Mouse (Mus musculus) small intestine, adult 2 months (tissue): ENCODE measurements at regions not wholly inside any gene's neighbourhood (a gene's known extent, or its start where the extent isn't known, plus 50 kb on each side); places are given as distances from the start of the nearest gene placed in this dataset.

Experiments used
- CTCF ChIP-seq: fragments of 200-500 bp; IDR thresholded peaks from 2 replicates; pipeline ENCODE4 v1.5.1; 2012; ENCODE audit warnings: low read depth, mild to moderate bottlenecking, control low read depth, inconsistent platforms, low read length, moderate library complexity, mixed read lengths; ENCODE audit not compliant: insufficient replicate concordance, insufficient read length; ENCODE audit errors: extremely low read depth
- POLR2A ChIP-seq: fragments of 200-500 bp; IDR thresholded peaks from 2 replicates; pipeline ENCODE4 v1.6.1; 2012; ENCODE audit warnings: low read depth, mild to moderate bottlenecking, control low read depth, inconsistent platforms, low read length, moderate library complexity

- TF ChIP-seq CTCF = no peak
- no peak for TF ChIP-seq POLR2A
Measured at GRCm38 (mm10) chr7:113052952-113053351, 99.2 kb downstream of the Rassf10 start.
